8 mouse cellular contexts compared by ENCODE assay signal in genomic region chr6:91527227-91527860, GRCm38 (mm10). TPM values are rescaled to one million over a fixed set of nuclear protein-coding genes. Genes with fewer than 3 reads are reported as not detected.
A peak's percentile ranks its signal among the peaks of the same experiment; 100 is the strongest.
DNase-seq lines count a peak whose midpoint lies in the region; TF ChIP-seq lines count a peak whose summit lies in the region.

No protein-coding gene starts in this region.

- H3K27me3 ChIP-seq in small intestine, adult 2 months (ENCODE audit: control insufficient read depth, insufficient read depth, low read length): no peaks in the 10 kb centered on the region

- peaks cover 8% of the 10 kb centered on the region for H3K36me3 ChIP-seq in small intestine, adult 2 months (ENCODE audit: control insufficient read depth, insufficient read depth, low read length)

- no peak overlapping the region for H3K4me3 ChIP-seq in small intestine, adult 2 months (ENCODE audit: low read depth, low read length)

- no peak for TF ChIP-seq POLR2A in small intestine, adult 2 months (IDR thresholded peaks at IDR 0.05; ENCODE audit: low read depth, low read length)

- peaks cover 10% of the 10 kb centered on the region; the same call in 1 of the 2 replicates for H3K4me1 ChIP-seq in small intestine, adult 2 months (ENCODE audit: control insufficient read depth, insufficient read depth, insufficient read length, low read length)

- no peak overlapping the region for H3K27ac ChIP-seq in small intestine, adult 2 months (ENCODE audit: insufficient read depth, low read depth, low read length)

- WGBS in small intestine, adult 2 months: 40% methylated on average over 5 of the region's 5 CpGs

- TF ChIP-seq CTCF in small intestine, adult 2 months (IDR thresholded peaks at IDR 0.05; ENCODE audit: extremely low read depth, insufficient read length, insufficient replicate concordance, low read depth, low read length): peak; percentile 18; the same call in 1 of the 2 replicates

- peak; percentile 20 for DNase-seq in adrenal gland, adult 2 months
- no peak for DNase-seq in adrenal gland, adult 8-10 months
- DNase-seq in layer of hippocampus, adult 9-10 months (ENCODE audit: low spot score): peak; percentile 69
- DNase-seq in layer of hippocampus, adult 9-11 months: no peak
- DNase-seq in adipocyte (ENCODE audit: low spot score): peak; percentile 83
- peak; percentile 60 for DNase-seq in induced T-regulatory cell, adult 2 months (ENCODE audit: low read depth)
- no peak for DNase-seq in right cerebral cortex, postnatal 36 days (ENCODE audit: low spot score in 2 of 2)

RNA-seq across cellular contexts. Expression of gene Lsm3, which starts 11.6 kb away (rescaled TPM):
- 10 to 100 TPM; 38.3 to 40.4 TPM for total RNA-seq in adrenal gland, adult 2 months (2021)
- polyA plus RNA-seq in adrenal gland, adult 2 months (2012; rRNA removed): 5.2 and 7.3 TPM in 2 replicates
- total RNA-seq in adrenal gland, adult 8-10 months (2022): 10 to 100 TPM; 29.6 to 42.9 (median 37.4) TPM
- 7.7 and 12.5 TPM in 2 replicates for polyA plus RNA-seq in small intestine, adult 2 months (2012; rRNA removed)

RNA-seq across cellular contexts. Expression of gene Xpc, which starts 11.7 kb away (rescaled TPM):
- total RNA-seq in adrenal gland, adult 2 months (2021): 10 to 100 TPM; 13.3 to 19.3 TPM
- polyA plus RNA-seq in adrenal gland, adult 2 months (2012; rRNA removed): 4.1 and 4.5 TPM in 2 replicates
- total RNA-seq in adrenal gland, adult 8-10 months (2022): 10 to 100 TPM; 19.6 to 24.0 (median 22.6) TPM
- polyA plus RNA-seq in small intestine, adult 2 months (2012; rRNA removed): 1.7 and 4.2 TPM in 2 replicates

RNA-seq across cellular contexts. Expression of gene Tmem43, which starts 53.8 kb away (rescaled TPM):
- total RNA-seq in adrenal gland, adult 2 months (2021): 10 to 100 TPM; 40.0 to 54.5 TPM
- polyA plus RNA-seq in adrenal gland, adult 2 months (2012; rRNA removed): 39.5 and 48.4 TPM in 2 replicates
- 10 to 100 TPM; 46.0 to 70.9 (median 60.9) TPM for total RNA-seq in adrenal gland, adult 8-10 months (2022)
- 12.6 and 38.8 TPM in 2 replicates for polyA plus RNA-seq in small intestine, adult 2 months (2012; rRNA removed)

RNA-seq across cellular contexts. Expression of gene Chchd4, which starts 54.0 kb away (rescaled TPM):
- 10 to 100 TPM; 16.1 to 17.8 TPM for total RNA-seq in adrenal gland, adult 2 months (2021)
- 4.2 and 5.1 TPM in 2 replicates for polyA plus RNA-seq in adrenal gland, adult 2 months (2012; rRNA removed)
- total RNA-seq in adrenal gland, adult 8-10 months (2022): 10 to 100 TPM; 16.6 to 19.3 (median 18.2) TPM
- 4.3 and 6.2 TPM in 2 replicates for polyA plus RNA-seq in small intestine, adult 2 months (2012; rRNA removed)

Comparison
In these comparisons a context has a peak if more than half of its experiments do, and no peak if none do; other contexts are left out.
1. DNase-seq: peak in adrenal gland, adult 2 months (single experiment), layer of hippocampus, adult 9-10 months (single experiment), adipocyte (single experiment) and induced T-regulatory cell, adult 2 months (single experiment); none in adrenal gland, adult 8-10 months (single experiment), layer of hippocampus, adult 9-11 months (single experiment) and right cerebral cortex, postnatal 36 days (0 of 2).